Mouse (Mus musculus) testis, adult 2 months (tissue): Measurements from ENCODE around the gene Nme2. TPM values are rescaled to one million over a fixed set of nuclear protein-coding genes. Genes with fewer than 3 reads are reported as not detected.
A peak's percentile ranks its signal among the peaks of the same experiment; 100 is the strongest.

Source experiments
- H3K27ac ChIP-seq: fragments of 200-500 bp; 2 replicates; pipeline ENCODE4 v1.5.1; 2012; ENCODE audit warnings: low read depth, low read length; ENCODE audit not compliant: control insufficient read depth, insufficient read depth
- H3K27me3 ChIP-seq: fragments of 200-500 bp; 2 replicates; pipeline ENCODE4 v1.6.1; 2012; ENCODE audit warnings: mild to moderate bottlenecking, low read length, moderate library complexity; ENCODE audit not compliant: control insufficient read depth, insufficient read depth
- H3K36me3 ChIP-seq: fragments of 200-500 bp; 2 replicates; pipeline ENCODE4 v1.6.1; 2012; ENCODE audit warnings: mild to moderate bottlenecking, low read length; ENCODE audit not compliant: control insufficient read depth, insufficient read depth
- H3K4me1 ChIP-seq: fragments of 200-500 bp; 2 replicates; pipeline ENCODE4 v1.6.1; 2012; ENCODE audit warnings: low read length; ENCODE audit not compliant: control insufficient read depth, insufficient read depth
- H3K4me3 ChIP-seq: fragments of 200-500 bp; 2 replicates; pipeline ENCODE4 v1.5.1; 2012; ENCODE audit warnings: low read depth, mild to moderate bottlenecking, low read length, moderate library complexity, mixed read lengths; ENCODE audit not compliant: control insufficient read depth
- CTCF ChIP-seq: fragments of 200-500 bp; IDR thresholded peaks from 2 replicates; pipeline ENCODE4 v1.5.1; 2012; ENCODE audit warnings: low read depth, mild to moderate bottlenecking, inconsistent platforms, low read length, moderate library complexity; ENCODE audit not compliant: control insufficient read depth, insufficient read depth, insufficient replicate concordance
- POLR2A ChIP-seq: fragments of 200-500 bp; IDR thresholded peaks from 2 replicates; pipeline ENCODE4 v1.6.1; 2012; ENCODE audit warnings: low read depth, mild to moderate bottlenecking, inconsistent platforms, low read length, moderate library complexity; ENCODE audit not compliant: control insufficient read depth
- polyA plus RNA-seq: library from polyadenylated mRNA; depleted of rRNA; stranded (reverse); fragments of >200 nt; gene quantifications from 2 replicates; pipeline ENCODE4 v1.2.3, GENCODE M21; 2012

Gene Nme2
- polyA plus RNA-seq, 1 experiment, result 52.8 TPM

DNA sequence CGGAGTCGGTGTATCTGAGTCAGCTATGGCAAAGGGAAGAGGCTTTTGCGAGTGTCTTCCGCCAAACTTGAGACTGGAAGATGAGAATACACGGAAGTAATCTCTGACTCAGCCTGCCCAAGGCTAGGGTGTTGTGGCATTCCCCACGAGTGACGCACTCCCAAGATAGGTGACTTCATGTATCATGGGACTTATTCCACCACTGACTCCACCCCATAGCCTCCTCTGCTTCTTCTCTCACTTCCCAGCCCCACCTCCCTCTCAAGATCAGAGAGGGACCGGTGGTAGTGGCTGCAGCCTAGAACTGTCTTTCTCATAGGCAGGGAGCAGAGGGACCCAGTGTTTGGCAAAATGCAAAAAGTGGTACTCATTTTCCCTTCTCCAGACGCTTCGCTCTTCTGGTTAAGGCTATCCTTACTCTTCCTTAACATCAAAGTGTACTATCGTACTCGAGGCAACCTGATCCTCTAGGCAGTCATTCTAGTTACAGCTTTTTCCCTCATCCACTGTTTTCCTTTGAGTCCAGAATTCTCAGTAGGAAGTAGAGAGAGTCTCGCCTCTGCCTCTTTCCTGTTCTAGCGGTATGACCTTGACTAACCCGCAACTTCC is 39.2 kb upstream of the Nme2 start:
- Histone ChIP-seq H3K36me3 (no peaks in the 10 kb centered on the region; the same call in none of the 2 replicates), H3K27ac (peak overlapping the region; percentile 87), H3K4me1 (no peaks in the 10 kb centered on the region), H3K27me3 (no peaks in the 10 kb centered on the region), H3K4me3 (peak overlapping the region; percentile 86)
- TF ChIP-seq CTCF (no peak), POLR2A (peak; percentile 52; the same call in 1 of the 2 replicates)

DNA sequence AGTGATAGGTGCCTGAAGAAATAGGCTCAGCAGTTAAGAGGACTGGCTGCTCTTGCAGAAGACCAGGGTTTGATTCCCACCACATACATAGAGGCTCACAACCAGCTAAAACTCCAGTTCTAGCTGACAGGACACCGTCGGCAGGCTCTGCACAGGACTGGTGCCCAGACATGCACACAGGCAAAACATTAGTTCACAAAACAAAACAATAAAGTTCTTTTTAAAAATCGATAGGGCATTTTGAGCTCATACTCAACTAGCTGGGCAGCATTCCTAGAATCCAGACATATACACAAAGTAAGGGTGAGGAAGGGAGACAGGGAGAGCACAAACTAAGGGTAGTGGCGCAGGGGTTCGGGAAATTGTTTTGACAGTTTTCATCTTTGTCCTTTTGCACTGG is 38.5 kb upstream of the Nme2 start:
- Histone ChIP-seq H3K4me1 (no peaks in the 10 kb centered on the region), H3K4me3 (peak overlapping the region; percentile 86), H3K27ac (peak overlapping the region; percentile 19; the same call in 1 of the 2 replicates), H3K27me3 (no peaks in the 10 kb centered on the region), H3K36me3 (no peaks in the 10 kb centered on the region; the same call in 1 of the 2 replicates)
- TF ChIP-seq CTCF (no peak), POLR2A (no peak)

DNA sequence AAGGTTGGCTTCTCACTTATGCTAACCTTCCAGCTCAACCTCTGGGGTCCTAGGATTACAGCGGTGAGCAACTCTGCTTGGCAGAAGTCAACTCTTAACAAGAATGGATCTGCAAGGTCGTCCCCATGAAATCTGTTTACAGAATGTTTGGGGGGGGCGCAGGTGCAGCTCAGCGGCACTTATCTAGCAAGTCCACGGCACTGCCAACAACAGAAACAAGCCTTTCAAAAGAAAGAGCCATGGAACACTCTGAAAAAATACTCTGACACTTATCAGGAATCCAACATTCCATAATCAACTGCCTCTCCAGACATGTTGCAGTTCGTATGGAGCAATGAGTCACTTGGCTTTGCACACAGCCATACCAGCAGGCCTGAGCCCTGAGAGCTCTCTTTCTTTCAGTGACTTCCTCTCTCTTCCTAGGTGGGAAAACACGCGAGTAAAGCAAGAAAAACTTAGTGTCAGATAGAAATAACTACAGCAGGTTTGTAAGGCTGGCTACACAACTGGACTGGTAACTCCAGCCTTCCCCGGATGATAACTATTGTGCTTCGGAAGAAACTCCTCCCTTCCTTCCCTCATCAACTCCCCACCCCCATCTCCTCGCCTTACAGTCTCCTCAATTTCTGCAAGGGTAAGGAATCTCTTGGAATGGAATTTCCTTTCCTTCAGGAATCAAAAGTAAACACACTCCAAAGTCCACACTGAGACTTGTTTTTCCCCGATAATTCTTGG is 32.4 kb upstream of the Nme2 start:
- Histone ChIP-seq H3K36me3 (no peaks in the 10 kb centered on the region), H3K27ac (peak overlapping the region; percentile 26; the same call in 1 of the 2 replicates), H3K4me1 (peaks cover 10% of the 10 kb centered on the region), H3K4me3 (no peak overlapping the region), H3K27me3 (no peaks in the 10 kb centered on the region)
- no peak for TF ChIP-seq POLR2A
- TF ChIP-seq CTCF, result no peak

DNA sequence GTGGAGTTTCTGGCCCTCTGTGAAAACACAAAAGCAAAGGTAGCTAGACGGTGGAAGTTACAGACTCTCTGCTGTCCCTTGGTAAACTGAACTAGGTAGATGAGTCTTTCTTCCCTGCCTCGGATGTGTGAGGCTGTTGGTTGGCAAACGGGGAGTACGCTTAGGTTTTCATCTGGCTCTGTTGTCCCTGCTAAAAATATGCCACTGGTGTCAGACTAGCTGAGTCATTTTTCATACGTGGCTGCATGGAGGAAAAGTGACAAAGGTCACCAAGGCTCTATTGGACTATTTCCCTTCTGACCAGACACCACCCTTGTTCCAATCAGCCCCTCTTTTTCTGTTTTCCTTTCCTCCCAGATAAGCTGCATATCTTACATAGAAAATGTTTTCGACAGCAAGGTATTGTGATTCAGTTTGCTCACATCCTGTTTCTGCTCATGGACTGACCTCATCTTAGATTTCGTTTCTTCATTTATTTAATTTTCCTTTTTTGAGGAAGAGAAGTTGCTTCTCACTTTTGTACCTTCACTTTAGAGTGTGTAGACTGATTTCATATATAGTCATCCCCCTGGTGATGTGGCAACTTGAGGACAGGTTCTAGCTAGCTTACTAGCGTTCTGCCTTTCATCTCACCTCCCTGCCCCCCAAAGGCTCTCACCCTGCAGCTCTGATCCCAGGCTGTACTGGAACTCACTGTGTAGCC is 31.7 kb upstream of the Nme2 start:
- no peaks in the 10 kb centered on the region for H3K36me3 ChIP-seq

DNA sequence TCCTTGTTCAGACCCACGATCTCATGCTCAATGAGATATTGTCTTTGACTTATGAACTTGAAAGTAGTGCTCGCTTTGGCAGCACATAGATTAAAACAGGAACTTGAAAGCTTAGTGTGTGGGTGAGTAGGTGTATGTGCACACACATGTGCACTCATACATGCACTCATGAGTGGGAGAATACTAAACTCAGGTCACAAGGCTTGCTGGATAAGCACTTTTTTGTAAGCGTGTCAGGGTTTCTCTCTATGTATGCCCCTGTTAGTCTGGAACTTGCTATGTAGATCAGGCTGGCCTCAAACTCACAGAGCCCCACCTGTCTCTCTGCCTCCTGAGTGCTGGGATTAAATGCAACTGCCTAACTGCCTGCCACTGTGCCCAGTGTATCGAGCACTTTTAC is 31.0 kb upstream of the Nme2 start:
- Histone ChIP-seq H3K27ac (no peak overlapping the region), H3K4me3 (no peak overlapping the region), H3K4me1 (peaks cover 20% of the 10 kb centered on the region), H3K27me3 (no peaks in the 10 kb centered on the region), H3K36me3 (no peaks in the 10 kb centered on the region)
- TF ChIP-seq POLR2A (no peak), CTCF (no peak)

More for the DNA sequence above, 31.7 kb upstream of the Nme2 start:
- peaks cover 14% of the 10 kb centered on the region for H3K4me1 ChIP-seq
- no peak overlapping the region; the same call in 1 of the 2 replicates for H3K27ac ChIP-seq
- no peak for TF ChIP-seq POLR2A
- no peak for TF ChIP-seq CTCF
- H3K4me3 ChIP-seq, result no peak overlapping the region
- no peaks in the 10 kb centered on the region for H3K27me3 ChIP-seq

DNA sequence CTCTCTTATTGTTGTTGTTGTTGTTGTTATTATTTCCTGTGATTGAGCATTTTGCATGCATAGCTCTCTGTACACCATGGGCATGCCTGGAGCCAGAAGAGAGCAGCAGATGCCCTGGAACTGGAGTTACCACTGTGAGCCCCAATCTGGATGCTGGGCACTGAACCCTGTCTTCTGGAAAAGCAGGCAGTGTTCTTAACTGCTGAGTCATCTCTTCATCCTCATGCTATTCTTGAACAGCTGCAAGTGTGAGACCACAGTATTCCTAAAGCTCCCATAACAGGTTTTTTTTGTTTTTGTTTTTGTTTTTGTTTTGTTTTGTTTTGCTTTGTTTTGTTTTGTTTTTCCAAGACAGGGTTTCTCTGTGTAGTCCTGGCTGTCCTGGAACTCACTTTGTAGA is 30.2 kb upstream of the Nme2 start:
- Histone ChIP-seq H3K4me3 (no peak overlapping the region), H3K27ac (no peak overlapping the region), H3K27me3 (no peaks in the 10 kb centered on the region), H3K36me3 (no peaks in the 10 kb centered on the region), H3K4me1 (peaks cover 22% of the 10 kb centered on the region)
- TF ChIP-seq POLR2A, result no peak
- no peak for TF ChIP-seq CTCF

DNA sequence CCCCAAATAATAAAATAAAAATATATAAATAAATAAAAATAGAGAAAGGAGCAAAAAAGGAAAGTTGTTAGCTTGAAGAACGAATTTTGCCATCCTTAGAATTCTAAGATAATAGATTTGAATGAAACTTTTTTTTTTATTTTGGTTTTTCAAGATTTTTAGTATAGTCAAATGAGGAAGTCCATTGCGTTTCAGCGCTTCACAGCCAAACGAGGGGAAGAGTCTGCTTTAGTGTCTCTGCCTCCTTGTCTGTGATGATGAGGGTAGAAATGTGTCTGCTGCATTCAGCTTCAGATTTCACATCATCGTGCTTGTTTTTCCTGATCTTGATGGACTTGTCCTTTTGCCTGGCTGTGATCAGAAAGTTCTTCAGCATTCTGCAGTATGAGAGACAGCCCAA is 29.2 kb upstream of the Nme2 start:
- Histone ChIP-seq H3K4me1 (peaks cover 22% of the 10 kb centered on the region), H3K36me3 (no peaks in the 10 kb centered on the region), H3K27me3 (no peaks in the 10 kb centered on the region), H3K27ac (no peak overlapping the region), H3K4me3 (no peak overlapping the region)
- TF ChIP-seq POLR2A (no peak), CTCF (no peak)
